Mouse (Mus musculus) CH12.LX (cell line): Measurements from ENCODE around the gene Gucy2d. TPM values are rescaled to one million over a fixed set of nuclear protein-coding genes. Genes with fewer than 3 reads are reported as not detected.

Source experiments
- DNase-seq: peaks from one replicate; pipeline ENCODE4 v3.0.0-alpha.2; 2013; ENCODE audit errors: extremely low read depth
- H3K27ac ChIP-seq: 2 replicates; pipeline ENCODE4 v1.5.1; 2012; ENCODE audit warnings: low read depth, mild to moderate bottlenecking, control low read depth, moderate library complexity; ENCODE audit not compliant: insufficient read depth
- H3K27me3 ChIP-seq: replicated peaks from 2 replicates; pipeline ENCODE3; 2012; ENCODE audit warnings: inconsistent platforms
- H3K36me3 ChIP-seq, 2 experiments: replicated peaks in 1 of 2; 2 replicates each; pipeline versions ENCODE3 to v1.6.1; 2012; ENCODE audit warnings: inconsistent platforms in 1 of 2, low read length in 1 of 2, mild to moderate bottlenecking in 1 of 2, mixed read lengths in 1 of 2, moderate library complexity in 1 of 2; ENCODE audit not compliant: control insufficient read depth in 1 of 2, insufficient read depth in 1 of 2
- H3K4me1 ChIP-seq, 2 experiments: 2 replicates each; pipeline ENCODE4 v1.6.1; 2012; ENCODE audit warnings: inconsistent platforms in 1 of 2, moderate library complexity in 1 of 2; ENCODE audit not compliant: insufficient read depth in 2 of 2, control insufficient read depth in 1 of 2
- H3K4me2 ChIP-seq: 2 replicates; pipeline ENCODE4 v1.6.1; 2012; ENCODE audit warnings: low read depth, mild to moderate bottlenecking, control low read depth; ENCODE audit not compliant: poor library complexity, insufficient read depth, severe bottlenecking
- H3K4me3 ChIP-seq, 3 experiments: fragments of 150-350 bp in 1 of 3; sonication (generic) in 1 of 3; replicated peaks in 1 of 3; 2 replicates each; pipeline versions ENCODE3 to v1.5.1; 2011 to 2012; ENCODE audit warnings: low read depth in 2 of 3, low read length in 2 of 3, mild to moderate bottlenecking in 2 of 3, moderate library complexity in 2 of 3, control low read depth in 1 of 3, improper control_type of control experiment in 1 of 3, inconsistent platforms in 1 of 3, mixed read lengths in 1 of 3; ENCODE audit not compliant: poor library complexity in 1 of 3
- H3K79me2 ChIP-seq: replicated peaks from 2 replicates; pipeline ENCODE4 v1.6.1; 2012; ENCODE audit warnings: mild to moderate bottlenecking, moderate library complexity; ENCODE audit not compliant: control insufficient read depth, poor library complexity, insufficient read depth, severe bottlenecking; ENCODE audit errors: extremely low read depth
- H3K9ac ChIP-seq: 2 replicates; pipeline ENCODE4 v1.6.1; 2012; ENCODE audit warnings: low read depth, mild to moderate bottlenecking, control low read depth, moderate library complexity; ENCODE audit not compliant: insufficient read depth
- H3K9me3 ChIP-seq: replicated peaks from 2 replicates; pipeline ENCODE3; 2012; ENCODE audit warnings: low read length, inconsistent platforms, mixed read lengths
- CHD2 ChIP-seq: IDR thresholded peaks from 2 replicates; pipeline ENCODE4 v1.6.1; 2011; ENCODE audit warnings: low read length, improper control_type of control experiment
- CTCF ChIP-seq, 2 experiments: IDR thresholded peaks in 1 of 2; conservative IDR thresholded peaks in 1 of 2; 2 replicates each; pipeline ENCODE4 v1.5.1; 2011 to 2012; ENCODE audit warnings: low read depth in 2 of 2, low read length in 2 of 2, improper control_type of control experiment in 1 of 2, inconsistent platforms in 1 of 2, mild to moderate bottlenecking in 1 of 2, moderate library complexity in 1 of 2
- ELF1 ChIP-seq: IDR thresholded peaks from 2 replicates; pipeline ENCODE4 v1.6.1; 2014; ENCODE audit warnings: low read depth, mild to moderate bottlenecking, inconsistent platforms, low read length, improper control_type of control experiment
- ETS1 ChIP-seq: conservative IDR thresholded peaks from 2 replicates; pipeline ENCODE4 v1.6.1; 2012; ENCODE audit warnings: low read depth, mild to moderate bottlenecking, inconsistent platforms, low read length, improper control_type of control experiment, moderate library complexity
- GABPA ChIP-seq: IDR thresholded peaks from 2 replicates; pipeline ENCODE4 v1.6.1; 2012; ENCODE audit warnings: low read depth, low read length, improper control_type of control experiment, inconsistent platforms; ENCODE audit not compliant: insufficient replicate concordance
- IRF4 ChIP-seq: IDR thresholded peaks from 2 replicates; pipeline ENCODE4 v1.6.1; 2014; ENCODE audit warnings: low read depth, mild to moderate bottlenecking, inconsistent platforms, low read length, improper control_type of control experiment
- JUND ChIP-seq: conservative IDR thresholded peaks from 2 replicates; pipeline ENCODE4 v1.6.1; 2011; ENCODE audit warnings: low read depth, low read length, improper control_type of control experiment
- KAT2A ChIP-seq: IDR thresholded peaks from 2 replicates; pipeline ENCODE4 v1.6.1; 2012; ENCODE audit warnings: low read length, improper control_type of control experiment, inconsistent platforms; ENCODE audit not compliant: insufficient replicate concordance
- MAFK ChIP-seq: IDR thresholded peaks from 2 replicates; pipeline ENCODE4 v1.6.1; 2011; ENCODE audit warnings: low read length, improper control_type of control experiment; ENCODE audit not compliant: insufficient replicate concordance
- MAX ChIP-seq: IDR thresholded peaks from 2 replicates; pipeline ENCODE4 v1.6.1; 2011; ENCODE audit warnings: low read length, improper control_type of control experiment
- MAZ ChIP-seq: IDR thresholded peaks from 2 replicates; pipeline ENCODE4 v1.6.1; 2012; ENCODE audit warnings: low read depth, mild to moderate bottlenecking, inconsistent platforms, low read length, improper control_type of control experiment, moderate library complexity
- MEF2A ChIP-seq: IDR thresholded peaks from 2 replicates; pipeline ENCODE4 v1.6.1; 2014; ENCODE audit warnings: low read depth, mild to moderate bottlenecking, inconsistent platforms, low read length, improper control_type of control experiment, borderline replicate concordance
- MXI1 ChIP-seq: IDR thresholded peaks from 2 replicates; pipeline ENCODE4 v1.6.1; 2011; ENCODE audit warnings: mild to moderate bottlenecking, low read depth, low read length, improper control_type of control experiment
- MYC ChIP-seq: IDR thresholded peaks from 2 replicates; pipeline ENCODE4 v1.6.1; 2011; ENCODE audit warnings: low read depth, mild to moderate bottlenecking, improper control_type of control experiment, low read length
- PAX5 ChIP-seq: IDR thresholded peaks from 2 replicates; pipeline ENCODE4 v1.6.1; 2012; ENCODE audit warnings: low read length, inconsistent platforms, mixed read lengths
- POLR2AphosphoS2 ChIP-seq: IDR thresholded peaks from 2 replicates; pipeline ENCODE4 v1.6.1; 2011; ENCODE audit warnings: low read depth, low read length, improper control_type of control experiment
- RAD21 ChIP-seq: IDR thresholded peaks from 2 replicates; pipeline ENCODE4 v1.6.1; 2011; ENCODE audit warnings: low read depth, mild to moderate bottlenecking, low read length, improper control_type of control experiment, moderate library complexity
- SIN3A ChIP-seq: IDR thresholded peaks from 2 replicates; pipeline ENCODE4 v1.6.1; 2012; ENCODE audit warnings: low read length, improper control_type of control experiment, inconsistent platforms
- SMC3 ChIP-seq: IDR thresholded peaks from 2 replicates; pipeline ENCODE4 v1.6.1; 2011; ENCODE audit warnings: low read depth, low read length, improper control_type of control experiment
- TBP ChIP-seq: conservative IDR thresholded peaks from 2 replicates; pipeline ENCODE4 v1.6.1; 2011; ENCODE audit warnings: low read depth, low read length, improper control_type of control experiment
- TCF12 ChIP-seq: IDR thresholded peaks from 2 replicates; pipeline ENCODE4 v1.6.1; 2014; ENCODE audit warnings: low read depth, mild to moderate bottlenecking, inconsistent platforms, low read length, improper control_type of control experiment
- UBTF ChIP-seq: IDR thresholded peaks from 2 replicates; pipeline ENCODE4 v1.6.1; 2012; ENCODE audit warnings: low read depth, mild to moderate bottlenecking, inconsistent platforms, low read length, improper control_type of control experiment, moderate library complexity
- USF1 ChIP-seq: IDR thresholded peaks from 2 replicates; pipeline ENCODE4 v1.6.1; 2014; ENCODE audit warnings: low read depth, mild to moderate bottlenecking, inconsistent platforms, low read length, improper control_type of control experiment
- USF2 ChIP-seq: conservative IDR thresholded peaks from 2 replicates; pipeline ENCODE4 v1.6.1; 2011; ENCODE audit warnings: low read depth, low read length, improper control_type of control experiment
- ZC3H11A ChIP-seq: IDR thresholded peaks from 2 replicates; pipeline ENCODE4 v1.6.1; 2012; ENCODE audit warnings: low read depth, mild to moderate bottlenecking, inconsistent platforms, low read length, improper control_type of control experiment
- ZKSCAN1 ChIP-seq: IDR thresholded peaks from 2 replicates; pipeline ENCODE4 v1.6.1; 2012; ENCODE audit warnings: low read depth, inconsistent platforms, low read length, improper control_type of control experiment, borderline replicate concordance
- ZNF384 ChIP-seq: IDR thresholded peaks from 2 replicates; pipeline ENCODE4 v1.6.1; 2012; ENCODE audit warnings: low read depth, low read length, improper control_type of control experiment, inconsistent platforms
- dilution Hi-C: fragments of 300-500 bp; cut with MboI; formaldehyde crosslinking; loops from 2 replicates; pipeline ENCODE4 v1.14.3; 2020; ENCODE audit warnings: low sequenced_read_pairs; ENCODE audit not compliant: extremely low pct_unique_long_range_greater_than_20kb, extremely low pct_ligation_motif_present
- in situ Hi-C: fragments of 300-500 bp; cut with MboI; formaldehyde crosslinking; loops from 3 replicates; pipeline ENCODE4 v1.14.3; 2019; ENCODE audit warnings: low sequenced_read_pairs, low pct_ligation_motif_present, low pct_unique_long_range_greater_than_20kb, mixed read lengths
- polyA plus RNA-seq: library from polyadenylated mRNA; unstranded; fragments of >175 nt; gene quantifications from 2 replicates; pipeline ENCODE4 v1.2.1, GENCODE M21; 2012; ENCODE audit warnings: low read depth; ENCODE audit not compliant: insufficient read length
- total RNA-seq, 2 experiments: library from RNA; depleted of rRNA; stranded (reverse); fragments of 300-350 nt in 1 of 2; fragments of >200 nt in 1 of 2; gene quantifications; 2 replicates each; pipeline ENCODE4 v1.2.3; 2012 to 2014

The Gucy2d gene
- total and polyA plus RNA-seq, 3 experiments = not detected

- H3K4me1 ChIP-seq = peaks cover 12 to 30% of the 10 kb centered on the region in 2 experiments
- TF ChIP-seq USF1 (no peak), GABPA (no peak), CTCF (conservative IDR thresholded peaks at IDR 0.05 in 1 of 2, IDR thresholded peaks at IDR 0.05 in 1 of 2; ENCODE audit: low read depth in 2 of 2, low read length in 2 of 2) (no peak), RAD21 (no peak), MAX (no peak), MAFK (no peak), MXI1 (no peak), CHD2 (no peak), MEF2A (no peak), ETS1 (no peak), ZKSCAN1 (no peak), ZC3H11A (no peak), USF2 (no peak), SMC3 (no peak), JUND (no peak), ELF1 (no peak), TCF12 (no peak), UBTF (no peak), TBP (no peak)
- no peaks in the 10 kb centered on the region for H3K27me3 ChIP-seq
- no peak for DNase-seq
- no peaks in the 10 kb centered on the region for H3K36me3 ChIP-seq
- H3K9ac ChIP-seq = no peak overlapping the region
- dilution Hi-C loops (no loop called here), in situ Hi-C loops (no loop called here)
- H3K4me3 ChIP-seq = no peak overlapping the region
- no peaks in the 10 kb centered on the region for H3K79me2 ChIP-seq
- H3K9me3 ChIP-seq = no peaks in the 10 kb centered on the region
- no peak overlapping the region for H3K4me2 ChIP-seq
- no peak overlapping the region for H3K27ac ChIP-seq
Measured at GRCm38 (mm10) chr7:98522576-98522975, 82.4 kb downstream of the Gucy2d start.

GRCm38 (mm10) chr7:98523070-98523812 lies 83.0 kb downstream of the Gucy2d start:
- Histone ChIP-seq H3K27me3 (no peaks in the 10 kb centered on the region), H3K4me3 (no peak overlapping the region), H3K9me3 (no peaks in the 10 kb centered on the region), H3K36me3 (no peaks in the 10 kb centered on the region), H3K9ac (no peak overlapping the region), H3K27ac (no peak overlapping the region), H3K79me2 (no peaks in the 10 kb centered on the region), H3K4me2 (no peak overlapping the region), H3K4me1 (peaks cover 12 to 30% of the 10 kb centered on the region in 2 experiments)
- in situ Hi-C loops = no loop called here
- no peak for DNase-seq
- TF ChIP-seq TCF12 = no peak
- TF ChIP-seq ZNF384 = no peak
- TF ChIP-seq RAD21 = no peak
- no peak for TF ChIP-seq KAT2A
- TF ChIP-seq SIN3A = no peak
- TF ChIP-seq MAX = no peak
- no peak for TF ChIP-seq USF1
- no peak for TF ChIP-seq MYC
- no peak for TF ChIP-seq MAZ
- TF ChIP-seq CTCF (conservative IDR thresholded peaks at IDR 0.05 in 1 of 2, IDR thresholded peaks at IDR 0.05 in 1 of 2; ENCODE audit: low read depth in 2 of 2, low read length in 2 of 2) = no peak
- no peak for TF ChIP-seq UBTF
- TF ChIP-seq SMC3 = no peak
- TF ChIP-seq IRF4 = no peak
- TF ChIP-seq POLR2AphosphoS2 = no peak
- no peak for TF ChIP-seq PAX5
- dilution Hi-C loops = no loop called here
